Mouse (Mus musculus) cerebellum, adult 2 months (tissue): Measurements from ENCODE around the gene Ncor1. TPM values are rescaled to one million over a fixed set of nuclear protein-coding genes. Genes with fewer than 3 reads are reported as not detected.

ENCODE experiments used
- DNase-seq, 2 experiments: peaks; one replicate each; pipeline ENCODE4 v3.0.0; 2021
- H3K27ac ChIP-seq: fragments of 200-500 bp; 2 replicates; pipeline ENCODE4 v1.5.1; 2012; ENCODE audit warnings: low read length, control low read depth, inconsistent platforms; ENCODE audit not compliant: insufficient read depth
- H3K27me3 ChIP-seq: fragments of 200-500 bp; 2 replicates; pipeline ENCODE4 v1.6.1; 2012; ENCODE audit warnings: inconsistent platforms, mild to moderate bottlenecking, low read length, moderate library complexity; ENCODE audit not compliant: control insufficient read depth, insufficient read depth
- H3K4me1 ChIP-seq: fragments of 200-500 bp; 2 replicates; pipeline ENCODE4 v1.6.1; 2011; ENCODE audit warnings: low read length; ENCODE audit not compliant: control insufficient read depth, insufficient read depth
- H3K4me3 ChIP-seq: fragments of 200-500 bp; replicated peaks from 2 replicates; pipeline ENCODE3; 2011; ENCODE audit warnings: mild to moderate bottlenecking, low read depth, low read length, control low read depth; ENCODE audit not compliant: insufficient read depth
- CTCF ChIP-seq: fragments of 200-500 bp; IDR thresholded peaks from 2 replicates; pipeline ENCODE4 v1.5.1; 2011; ENCODE audit warnings: low read depth, mild to moderate bottlenecking, control low read depth, low read length, moderate library complexity, borderline replicate concordance; ENCODE audit not compliant: insufficient read depth
- POLR2A ChIP-seq: fragments of 200-500 bp; IDR thresholded peaks from 2 replicates; pipeline ENCODE4 v1.6.1; 2011; ENCODE audit warnings: low read length, control low read depth, borderline replicate concordance; ENCODE audit not compliant: insufficient read depth
- WGBS: fragments of 180-500 bp; shearing (Covaris S2); methylation state at CpG from one replicate; pipeline ENCODE4 v1.1.7; 2018; 5-methylcytosine and 5-hydroxymethylcytosine counted together
- polyA plus RNA-seq: library from polyadenylated mRNA; depleted of rRNA; stranded (reverse); fragments of >200 nt; gene quantifications from 2 replicates; pipeline ENCODE4 v1.2.3, GENCODE M21; 2012; rRNA removed

Gene Ncor1
- polyA plus RNA-seq, 1 experiment = 132 TPM

GRCm38 (mm10) chr11:62269097-62269496, 189.2 kb downstream of the Ncor1 start:
- Histone ChIP-seq H3K4me1 (no peaks in the 10 kb centered on the region), H3K27me3 (no peaks in the 10 kb centered on the region), H3K27ac (no peak overlapping the region), H3K4me3 (no peak overlapping the region)
- WGBS = 80% methylated on average over 12 of the region's 12 CpGs
- DNase-seq = no peak
- TF ChIP-seq POLR2A = no peak
- no peak for TF ChIP-seq CTCF

DNA sequence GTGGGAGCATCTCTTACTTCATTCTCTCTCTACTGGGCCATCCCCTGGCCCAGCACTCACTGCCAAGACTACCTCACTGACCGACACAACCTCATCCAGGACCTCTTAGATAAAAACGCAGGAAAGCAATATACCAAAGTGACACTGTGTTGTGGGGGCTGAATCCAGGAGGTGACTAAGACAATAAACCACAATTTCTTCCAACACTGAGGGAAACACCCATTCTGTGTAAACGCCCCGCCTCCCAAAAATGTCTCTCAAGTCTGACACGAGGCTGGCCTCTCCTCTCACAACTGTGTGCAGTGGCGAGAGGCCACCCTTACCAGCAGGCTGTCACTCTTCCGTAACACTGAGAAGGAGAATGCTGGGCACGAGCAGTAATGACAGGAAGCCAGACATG, 190.0 kb downstream of the Ncor1 start:
- TF ChIP-seq CTCF (no peak), POLR2A (no peak)
- no peaks in the 10 kb centered on the region for H3K27me3 ChIP-seq
- no peak overlapping the region for H3K27ac ChIP-seq
- DNase-seq = no peak
- H3K4me3 ChIP-seq = no peak overlapping the region
- WGBS = 75% methylated on average over 8 of the region's 8 CpGs
- no peaks in the 10 kb centered on the region for H3K4me1 ChIP-seq

DNA sequence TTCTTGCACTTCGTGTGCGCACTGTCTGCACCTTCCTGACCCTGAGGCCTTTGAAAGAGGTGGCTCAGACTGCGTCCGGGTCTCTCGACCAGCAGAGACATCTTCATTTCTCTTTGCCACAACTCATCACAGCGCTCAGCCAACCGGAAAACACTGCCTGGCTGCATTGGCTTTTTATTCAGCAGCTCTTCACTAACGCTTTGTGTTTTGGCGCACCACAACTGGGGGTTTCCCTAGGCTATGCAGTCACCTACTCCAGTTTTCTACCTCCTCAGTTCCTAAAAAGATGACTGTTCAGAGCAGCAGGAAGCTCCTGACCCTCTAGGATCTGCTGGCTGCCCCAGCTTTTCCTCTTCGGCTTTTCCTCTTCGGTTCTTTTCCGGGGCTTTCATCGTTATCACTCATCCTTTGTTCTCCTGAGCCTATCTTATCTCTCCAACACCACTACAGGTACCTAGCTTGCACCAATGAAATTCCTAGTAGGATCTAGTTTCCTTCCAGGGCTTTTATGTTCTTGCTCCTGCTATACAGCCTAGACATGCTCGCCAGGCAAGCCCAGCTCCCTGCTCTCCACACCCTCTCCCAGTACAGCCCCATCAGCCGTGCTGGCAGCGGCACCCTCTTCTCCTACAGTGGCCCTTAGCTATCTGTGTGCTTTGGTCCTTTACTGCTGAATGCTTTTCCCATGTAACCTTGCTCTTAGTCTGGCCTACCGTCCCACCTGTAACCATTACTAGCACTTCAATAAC, 191.7 kb downstream of the Ncor1 start:
- no peak overlapping the region for H3K4me3 ChIP-seq
- TF ChIP-seq CTCF (no peak), POLR2A (no peak)
- no peaks in the 10 kb centered on the region for H3K27me3 ChIP-seq
- H3K4me1 ChIP-seq = no peaks in the 10 kb centered on the region
- DNase-seq = no peak
- H3K27ac ChIP-seq = no peak overlapping the region
- WGBS = 54% methylated on average over 17 of the region's 17 CpGs

Other genes with a start within 250 kb of the Ncor1 start
- 6.4 and 7.7 TPM in 2 replicates for gene Adora2b, start 209.6 kb downstream of the Ncor1 start, polyA plus RNA-seq
- gene Zswim7, start 177.2 kb downstream of the Ncor1 start, polyA plus RNA-seq = 24.3 and 31.8 TPM in 2 replicates
- 39.8 and 40.1 TPM in 2 replicates for gene Ttc19, start 177.1 kb downstream of the Ncor1 start, polyA plus RNA-seq
- 7.7 and 9.5 TPM in 2 replicates for gene Pigl, start 81 bp downstream of the Ncor1 start, polyA plus RNA-seq
- 46.7 and 52.4 TPM in 2 replicates for gene Cenpv, start 80.7 kb upstream of the Ncor1 start, polyA plus RNA-seq
- 3,782 and 4,320 TPM in 2 replicates for gene Ubb, start 92.6 kb upstream of the Ncor1 start, polyA plus RNA-seq
- gene Trpv2, start 115.9 kb upstream of the Ncor1 start, polyA plus RNA-seq = 22.0 and 23.7 TPM in 2 replicates
- 5.9 and 6.5 TPM in 2 replicates for gene Lrrc75a, start 190.0 kb upstream of the Ncor1 start, polyA plus RNA-seq
- gene Mmgt2, start 190.1 kb upstream of the Ncor1 start, polyA plus RNA-seq = 19.8 and 28.0 TPM in 2 replicates